8 mouse cellular contexts compared by ENCODE assay signal in genomic region chr3:95871392-95871867, GRCm38 (mm10). TPM values are rescaled to one million over a fixed set of nuclear protein-coding genes. Genes with fewer than 3 reads are reported as not detected.
A peak's percentile ranks its signal among the peaks of the same experiment; 100 is the strongest.
DNase-seq lines count a peak whose midpoint lies in the region; ATAC-seq lines count a peak whose summit lies in the region.

Gene Mrps21, minus strand, starts transcription at chr3:95871519.

- H3K27ac ChIP-seq in hindbrain, embryonic 15.5 days (replicated peaks), result peak within 1 kb of the TSS; percentile 77

- H3K4me3 ChIP-seq in hindbrain, embryonic 15.5 days, result peak within 1 kb of the TSS; percentile 67
- H3K4me3 ChIP-seq in megakaryocyte, embryonic 14.5 days (replicated peaks), result peak within 1 kb of the TSS; percentile 97

- H3K9ac ChIP-seq in hindbrain, embryonic 15.5 days, result peak within 1 kb of the TSS; percentile 74

- peak; percentile 81 for DNase-seq in T-cell, adult 2 months (ENCODE audit: low spot score)
- DNase-seq in cerebellum, postnatal 25 days, result peak; percentile 89 to 92
- DNase-seq in frontal cortex, postnatal 36 days (ENCODE audit: low spot score in 2 of 2), result peak; percentile 85 to 87
- peak; percentile 74 to 85 for DNase-seq in left cerebral cortex, adult 8-10 months (ENCODE audit: low spot score in 2 of 2)
- peak; percentile 91 to 92 for DNase-seq in right cerebral cortex, postnatal 10 days (ENCODE audit: low spot score in 2 of 2)
- peak; percentile 76 for DNase-seq in urinary bladder, postnatal 25 days (ENCODE audit: low spot score)

- peak within 1 kb of the TSS; percentile 80 for H3K4me2 ChIP-seq in hindbrain, embryonic 15.5 days

- peak; percentile 93 for ATAC-seq in hindbrain, embryonic 15.5 days (ENCODE audit: low FRiP score, low read depth)

- peaks cover 17% of the 10 kb centered on the region for H3K4me1 ChIP-seq in hindbrain, embryonic 15.5 days (replicated peaks)
- peaks cover 36% of the 10 kb centered on the region for H3K4me1 ChIP-seq in megakaryocyte, embryonic 14.5 days

- under 1% methylated on average over 33 of the region's 33 CpGs for WGBS in hindbrain, embryonic 15.5 days

- H3K36me3 ChIP-seq in hindbrain, embryonic 15.5 days, result peaks cover 20% of the 10 kb centered on the region
- peaks cover 46% of the 10 kb centered on the region for H3K36me3 ChIP-seq in megakaryocyte, embryonic 14.5 days (replicated peaks; ENCODE audit: low read length)

- H3K27me3 ChIP-seq in hindbrain, embryonic 15.5 days, result no peaks in the 10 kb centered on the region
- H3K27me3 ChIP-seq in megakaryocyte, embryonic 14.5 days (replicated peaks), result no peaks in the 10 kb centered on the region

- no peaks in the 10 kb centered on the region for H3K9me3 ChIP-seq in hindbrain, embryonic 15.5 days
- no peaks in the 10 kb centered on the region for H3K9me3 ChIP-seq in megakaryocyte, embryonic 14.5 days

RNA-seq across cellular contexts. Expression of gene Mrps21, which starts in this region (rescaled TPM):
- 277 and 287 TPM in 2 replicates for polyA plus RNA-seq in hindbrain, embryonic 15.5 days (2015; fragmentation: Nextera tagmentation; extraction: Ambion mirVana)
- total RNA-seq in left cerebral cortex, adult 8-10 months (2022), result 100 to 1,000 TPM; 139 to 170 (median 151) TPM
- 36.5 and 191 TPM in 2 replicates for polyA plus RNA-seq in megakaryocyte, embryonic 14.5 days (2012; ENCODE audit: insufficient read depth, low replicate concordance)

Comparison
In these comparisons a context has a peak if more than half of its experiments do, and no peak if none do; other contexts are left out.
1. Peak in every context shown above with its lines: DNase-seq, ATAC-seq, H3K4me3 ChIP-seq and H3K27ac ChIP-seq.